In the genomic region with DNA sequence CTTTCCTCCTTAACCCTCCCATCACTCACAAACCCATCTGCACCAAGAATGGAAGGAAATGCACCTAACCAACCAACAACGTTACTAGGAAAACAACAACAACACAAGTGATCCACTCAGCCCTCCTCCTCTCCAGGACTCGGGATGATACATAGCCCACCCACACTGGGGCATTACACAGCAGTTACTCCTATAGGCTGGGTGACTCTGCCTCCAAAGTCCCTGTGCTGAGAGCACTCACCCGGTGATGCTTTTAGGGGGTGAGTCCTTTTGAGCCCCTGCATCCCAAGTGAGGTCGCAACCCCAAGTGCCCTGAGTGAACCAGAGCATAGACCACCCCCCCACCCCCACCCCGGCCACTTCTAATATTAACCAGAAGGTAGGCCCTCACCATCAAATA, we compare ENCODE assay signal across 16 mouse cellular contexts.
"Had no signal": no experiment of that assay in that cellular context is flagged by ENCODE, and none has a peak within 500 bp of the region (broad histone marks: within the 10 kb centered on the region; RNA-seq: fewer than 3 reads in every experiment).

No protein-coding gene starts in this region.

- H3K9ac ChIP-seq: liver, embryonic 15.5 days; neural tube, embryonic 13.5 days had no signal

- H3K4me3 ChIP-seq: layer of hippocampus, adult 2 months; liver, embryonic 15.5 days; neural tube, embryonic 13.5 days had no signal

- H3K27me3 ChIP-seq: liver, embryonic 15.5 days had no signal

- DNase-seq: kidney, adult 8-10 months; kidney, postnatal 36 days; lung, adult 2 months; lung, postnatal 36 days; midbrain, embryonic 14.5 days; retina, postnatal 1 day; right cerebral cortex, postnatal 4 days; spleen, adult 18-20 months; thymus, postnatal 4 days had no signal

- H3K36me3 ChIP-seq: liver, embryonic 15.5 days; neural tube, embryonic 13.5 days had no signal

- H3K4me1 ChIP-seq: liver, embryonic 15.5 days; neural tube, embryonic 13.5 days had no signal

- H3K9me3 ChIP-seq: liver, embryonic 15.5 days had no signal

- H3K27ac ChIP-seq: kidney, postnatal 0 days; layer of hippocampus, adult 2 months; liver, embryonic 15.5 days; neural tube, embryonic 13.5 days had no signal

- H3K4me2 ChIP-seq: liver, embryonic 11.5 days; liver, embryonic 15.5 days; neural tube, embryonic 13.5 days had no signal

- ATAC-seq: intestine, postnatal 0 days; lung, postnatal 0 days had no signal
